Mouse (Mus musculus) CD4-positive, CD25-positive, alpha-beta regulatory T cell, adult 9 weeks (primary cell): ENCODE data around the gene Gpr107. TPM values are rescaled to one million over a fixed set of nuclear protein-coding genes. Genes with fewer than 3 reads are reported as not detected.

Source experiments
- polyA plus RNA-seq: library from polyadenylated mRNA; unstranded; fragments of 100-300 nt; shearing (Covaris generic); gene quantifications from one replicate; pipeline ENCODE4 v1.2.1, GENCODE M21; 2017

The Gpr107 gene
- polyA plus RNA-seq: 71.4 TPM

DNA sequence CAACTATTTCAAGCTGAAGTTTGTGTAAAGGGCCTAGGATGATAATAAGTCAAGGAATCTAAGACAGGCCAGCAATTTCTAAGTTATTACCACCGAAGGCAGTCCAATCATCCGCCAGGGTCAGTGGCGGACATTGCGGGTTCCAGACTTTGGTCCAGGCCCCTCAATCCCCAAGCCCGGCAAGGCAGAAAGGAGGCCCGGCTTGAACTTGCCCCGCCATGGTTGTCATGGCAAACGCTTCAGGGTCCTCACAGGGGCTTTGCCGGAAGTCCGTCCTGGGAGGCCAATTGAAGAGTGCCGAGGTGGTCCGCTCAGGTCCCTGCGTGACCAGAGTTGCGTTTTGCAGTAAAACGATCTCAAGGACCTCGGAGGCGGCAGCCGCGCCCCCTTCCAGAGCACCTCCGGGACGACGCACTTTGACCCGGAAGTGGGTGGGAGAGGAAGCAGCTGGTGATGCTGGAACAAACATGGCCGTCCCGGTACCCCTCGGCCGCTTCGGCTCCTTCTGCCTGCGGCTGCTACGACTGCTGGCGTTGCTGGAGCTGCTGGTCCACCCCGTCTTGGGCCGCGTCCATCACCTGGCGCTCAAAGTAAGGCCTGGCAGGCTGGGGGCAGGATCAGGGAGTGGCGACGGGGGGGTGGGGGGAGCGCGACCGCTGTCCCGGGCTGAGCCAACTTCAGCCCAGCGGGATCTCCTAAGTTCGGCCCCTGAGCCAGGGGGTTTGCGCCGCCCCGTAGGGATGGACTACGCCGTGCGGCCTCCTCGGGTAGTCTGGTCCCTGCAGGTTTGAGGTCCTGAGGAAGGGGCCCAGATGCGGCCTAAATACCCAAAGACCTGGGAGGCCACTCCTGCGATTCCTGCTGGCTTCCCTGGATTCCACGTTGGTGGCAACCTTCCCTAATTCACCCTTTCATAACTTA, at the start of gene Gpr107:
TSS of gene Gpr107 (plus strand) at position 425 of the 921 bp plus-strand sequence.

DNA sequence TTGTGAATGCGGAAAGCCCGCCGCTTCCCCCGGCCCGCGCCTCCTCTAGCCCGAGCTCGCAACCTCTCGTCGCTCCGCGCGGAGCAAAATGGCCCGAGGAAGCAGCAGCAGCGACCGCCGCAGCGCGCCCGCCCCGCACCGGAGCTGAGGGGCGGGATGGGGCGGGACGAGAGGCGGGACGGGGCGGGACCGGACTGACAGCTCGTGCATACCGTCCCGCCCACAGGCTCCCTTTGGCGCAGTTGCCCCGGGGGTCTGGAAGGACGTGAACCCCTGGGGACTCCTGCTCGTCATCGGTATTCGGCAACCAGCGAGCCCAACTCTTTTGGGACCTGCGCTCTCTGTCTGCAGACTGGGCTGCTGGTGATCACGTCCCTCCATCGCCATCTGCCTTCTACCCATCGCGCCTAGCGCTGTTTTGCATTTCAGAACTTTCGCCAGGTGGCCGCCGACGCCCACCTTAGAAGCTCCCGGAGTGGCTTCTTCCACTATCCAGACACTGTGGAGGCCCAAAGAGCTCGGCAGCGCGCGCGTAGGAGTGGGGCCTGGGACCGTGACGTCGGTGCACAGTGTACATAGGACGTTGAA, 10.2 kb upstream of the Gpr107 start, which contains the start of gene Fnbp1:
TSS of gene Fnbp1 (minus strand) at position 142 of the 588 bp plus-strand sequence.

GRCm38 (mm10) chr2:31245491-31246141, 93.5 kb downstream of the Gpr107 start, which contains the start of gene Ncs1:
Gene Ncs1 (plus strand): TSS chr2:31245823.

Other genes starting within 250 kb of the Gpr107 start
- gene Ptges, start 222.5 kb upstream of the Gpr107 start, polyA plus RNA-seq: not detected
- 24.8 TPM for gene Tor1b, start 199.4 kb upstream of the Gpr107 start, polyA plus RNA-seq
- 57.2 TPM for gene Tor1a, start 184.4 kb upstream of the Gpr107 start, polyA plus RNA-seq
- 89.9 TPM for gene BC005624, start 170.1 kb upstream of the Gpr107 start, polyA plus RNA-seq
- gene Usp20, start 170.0 kb upstream of the Gpr107 start, polyA plus RNA-seq: 34.7 TPM
- 141 TPM for gene Fnbp1, start 10.3 kb upstream of the Gpr107 start, polyA plus RNA-seq
- 0.35 TPM for gene Ncs1, start 93.5 kb downstream of the Gpr107 start, polyA plus RNA-seq
- 0.60 TPM for gene Hmcn2, start 162.1 kb downstream of the Gpr107 start, polyA plus RNA-seq